Mouse (Mus musculus): Measurements from ENCODE around the gene Akirin2. TPM values are rescaled to one million over a fixed set of nuclear protein-coding genes. Genes with fewer than 3 reads are reported as not detected.

Akirin2 gene
- polyA plus RNA-seq (2015; fragmentation: Nextera tagmentation; extraction: Ambion mirVana): 55.4 and 57.9 TPM in 2 replicates

DNA sequence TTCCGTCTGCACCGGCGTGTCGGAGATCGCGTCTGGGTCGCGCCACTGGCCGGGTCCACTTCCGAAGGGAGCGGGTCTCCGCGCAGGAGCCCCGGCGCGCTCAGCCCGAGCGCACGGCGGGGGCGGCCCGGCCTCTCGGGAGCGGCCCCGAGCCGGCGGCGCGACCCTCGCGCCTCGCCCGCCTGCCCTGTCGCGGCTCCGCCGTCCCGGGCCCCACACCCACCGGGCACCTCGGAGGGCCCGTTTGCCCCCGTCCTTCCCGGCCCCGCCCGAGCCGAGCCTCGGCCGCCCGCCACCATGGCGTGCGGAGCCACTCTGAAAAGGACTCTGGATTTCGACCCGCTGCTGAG lies at the start of gene Akirin2:
Akirin2 (plus strand) TSS at position 190 of the 350 bp plus-strand sequence.
- peak; percentile 68 for ATAC-seq (ENCODE audit: insufficient read depth, low FRiP score, low read depth)
- no peaks in the 10 kb centered on the region for H3K36me3 ChIP-seq
- WGBS: under 1% methylated on average over 46 of the region's 53 CpGs
- H3K27ac ChIP-seq: peak within 1 kb of the TSS; percentile 96
- H3K27me3 ChIP-seq (replicated peaks): no peaks in the 10 kb centered on the region
- peak within 1 kb of the TSS; percentile 97 for H3K4me3 ChIP-seq (replicated peaks)
- H3K4me1 ChIP-seq: no peaks in the 10 kb centered on the region; the same call in 1 of the 2 replicates
- H3K4me2 ChIP-seq: peak within 1 kb of the TSS; percentile 70
- H3K9ac ChIP-seq: peak within 1 kb of the TSS; percentile 97
- H3K9me3 ChIP-seq: no peaks in the 10 kb centered on the region

DNA sequence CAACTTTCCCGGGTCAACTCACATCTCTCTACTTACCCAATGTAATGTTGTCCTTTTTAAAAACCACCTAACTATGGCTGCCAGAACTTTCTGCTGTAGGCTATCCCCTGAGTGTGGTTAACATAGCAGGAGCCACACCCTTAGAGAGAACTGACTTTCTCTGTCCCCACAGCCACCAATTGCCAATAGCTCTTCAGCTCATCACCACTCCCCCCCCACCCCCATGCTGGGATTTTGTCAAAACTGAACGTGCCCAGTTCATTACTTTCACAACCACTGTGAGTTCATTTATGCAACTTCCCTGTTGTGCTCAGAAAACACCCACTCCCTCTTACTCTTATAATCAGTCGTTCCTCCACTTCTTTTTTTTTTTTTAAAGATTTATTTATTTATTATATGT lies 40.4 kb upstream of the Akirin2 start:
- H3K4me3 ChIP-seq (replicated peaks): no peak overlapping the region
- no peak for ATAC-seq (ENCODE audit: insufficient read depth, low FRiP score, low read depth)
- H3K4me2 ChIP-seq: no peak overlapping the region
- H3K36me3 ChIP-seq: no peaks in the 10 kb centered on the region
- no peaks in the 10 kb centered on the region for H3K4me1 ChIP-seq
- no peaks in the 10 kb centered on the region for H3K27me3 ChIP-seq (replicated peaks)
- H3K9ac ChIP-seq: no peak overlapping the region
- 81% methylated on average over 3 of the region's 3 CpGs for WGBS
- no peaks in the 10 kb centered on the region for H3K9me3 ChIP-seq
- H3K27ac ChIP-seq: no peak overlapping the region

DNA sequence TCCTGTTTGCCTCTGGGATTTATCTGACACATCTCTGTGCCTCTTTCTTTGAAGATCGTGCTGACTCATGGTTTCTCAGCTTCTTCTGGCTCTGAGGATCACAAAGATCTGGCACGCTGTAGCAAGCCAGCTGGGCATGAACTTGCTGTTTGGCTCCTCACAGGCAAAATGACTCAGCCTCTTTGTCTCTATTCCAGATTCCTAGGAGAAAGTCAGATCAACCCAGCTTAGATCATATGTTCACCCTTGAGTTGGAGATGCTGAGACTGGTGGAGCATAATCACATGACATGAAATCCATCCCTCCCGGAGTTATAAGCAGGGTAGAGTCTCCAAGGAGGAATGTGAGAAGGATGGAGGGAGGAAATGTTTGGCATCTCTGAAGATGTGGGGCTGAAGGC lies 27.9 kb upstream of the Akirin2 start:
- Histone ChIP-seq H3K4me3 (replicated peaks) (no peak overlapping the region), H3K9me3 (no peaks in the 10 kb centered on the region), H3K36me3 (no peaks in the 10 kb centered on the region), H3K4me1 (no peaks in the 10 kb centered on the region), H3K4me2 (no peak overlapping the region), H3K9ac (no peak overlapping the region), H3K27ac (no peak overlapping the region), H3K27me3 (replicated peaks) (no peaks in the 10 kb centered on the region)
- no peak for ATAC-seq (ENCODE audit: insufficient read depth, low FRiP score, low read depth)
- WGBS: 72% methylated on average over 3 of the region's 3 CpGs

DNA sequence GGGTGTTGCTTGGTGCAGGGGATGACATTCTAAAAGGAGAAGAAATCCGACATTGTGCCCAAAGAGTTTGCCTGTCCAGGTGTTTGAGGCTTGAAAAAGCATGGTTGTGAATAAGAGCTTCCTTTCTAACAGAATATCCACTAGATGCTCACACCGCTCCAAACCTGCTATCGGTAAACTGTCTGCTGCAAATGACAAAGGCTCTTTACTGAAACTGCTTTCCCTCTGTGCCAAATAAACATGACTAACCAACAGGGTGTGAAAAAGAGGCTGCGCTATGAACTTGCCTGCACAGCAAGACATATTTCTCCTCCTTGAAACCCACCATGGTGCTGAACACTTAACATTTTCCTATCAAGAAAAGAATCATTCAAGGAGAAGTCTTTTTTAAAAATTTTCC lies 27.2 kb upstream of the Akirin2 start:
- no peaks in the 10 kb centered on the region for H3K4me1 ChIP-seq
- H3K36me3 ChIP-seq: no peaks in the 10 kb centered on the region
- no peak for ATAC-seq (ENCODE audit: insufficient read depth, low FRiP score, low read depth)
- H3K27ac ChIP-seq: no peak overlapping the region
- WGBS: 92% methylated on average over 4 of the region's 4 CpGs
- no peaks in the 10 kb centered on the region for H3K9me3 ChIP-seq
- no peak overlapping the region for H3K9ac ChIP-seq
- no peaks in the 10 kb centered on the region for H3K27me3 ChIP-seq (replicated peaks)
- no peak overlapping the region for H3K4me3 ChIP-seq (replicated peaks)
- no peak overlapping the region for H3K4me2 ChIP-seq

DNA sequence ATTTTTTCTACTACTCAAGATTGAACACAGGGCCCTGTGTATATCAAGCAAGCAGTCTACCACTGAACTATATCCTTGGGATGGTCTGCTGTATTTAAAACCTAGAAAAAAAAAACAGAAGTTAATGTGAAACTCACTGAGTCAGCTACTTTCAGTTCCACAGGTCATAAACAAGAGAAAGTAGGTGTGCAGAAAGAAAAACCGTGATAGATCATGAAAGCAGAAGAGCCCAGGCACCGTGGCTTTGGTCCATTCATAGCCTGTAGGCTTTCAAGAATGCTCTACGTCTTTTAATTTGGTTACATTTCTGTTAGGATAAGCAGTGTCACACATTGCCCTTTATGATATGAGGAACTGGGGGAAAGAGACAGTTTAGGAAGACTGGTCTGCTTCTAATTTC lies 24.0 kb upstream of the Akirin2 start:
- Histone ChIP-seq H3K9ac (no peak overlapping the region), H3K4me3 (replicated peaks) (no peak overlapping the region), H3K36me3 (no peaks in the 10 kb centered on the region), H3K9me3 (no peaks in the 10 kb centered on the region), H3K27me3 (replicated peaks) (no peaks in the 10 kb centered on the region), H3K4me2 (no peak overlapping the region), H3K4me1 (no peaks in the 10 kb centered on the region), H3K27ac (no peak overlapping the region)
- ATAC-seq (ENCODE audit: insufficient read depth, low FRiP score, low read depth): no peak
- WGBS: 83% methylated on average over 3 of the region's 3 CpGs

DNA sequence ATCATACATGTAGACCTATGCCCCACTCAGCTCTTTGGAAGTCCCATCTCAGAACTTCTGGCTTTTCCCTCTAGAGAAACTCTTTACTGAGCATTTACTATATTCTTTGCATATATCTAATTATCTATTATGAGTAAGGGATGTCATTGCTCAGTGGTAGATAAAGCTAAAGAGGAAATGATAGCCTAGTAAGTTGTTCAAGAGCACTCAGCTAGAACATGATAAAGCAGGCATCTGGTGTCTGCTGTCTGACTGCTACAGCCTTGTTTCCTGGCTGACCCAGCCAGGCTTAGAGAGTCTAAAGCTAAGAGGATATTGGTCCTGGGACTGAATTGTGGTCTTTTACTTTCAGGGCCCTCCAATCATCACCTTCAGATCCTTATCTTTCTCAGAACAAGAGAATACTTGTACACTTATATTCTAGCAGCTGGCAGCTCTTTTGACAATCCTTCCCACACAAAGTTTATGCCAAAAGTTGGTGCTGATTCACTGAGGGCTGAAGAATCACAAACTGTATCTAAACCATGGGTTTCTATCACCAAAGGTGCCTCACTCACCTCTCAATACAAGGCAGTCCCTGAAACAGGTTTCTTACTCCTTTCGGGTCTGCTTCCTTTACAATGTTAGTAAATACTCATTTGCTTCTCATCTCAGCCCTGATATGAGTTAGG lies 22.2 kb upstream of the Akirin2 start:
- Histone ChIP-seq H3K4me2 (no peak overlapping the region), H3K4me3 (replicated peaks) (no peak overlapping the region), H3K9me3 (no peaks in the 10 kb centered on the region), H3K27me3 (replicated peaks) (no peaks in the 10 kb centered on the region), H3K4me1 (no peaks in the 10 kb centered on the region), H3K27ac (no peak overlapping the region), H3K9ac (no peak overlapping the region), H3K36me3 (no peaks in the 10 kb centered on the region)
- 87% methylated on average over 1 of the region's 1 CpGs for WGBS
- no peak for ATAC-seq (ENCODE audit: insufficient read depth, low FRiP score, low read depth)

DNA sequence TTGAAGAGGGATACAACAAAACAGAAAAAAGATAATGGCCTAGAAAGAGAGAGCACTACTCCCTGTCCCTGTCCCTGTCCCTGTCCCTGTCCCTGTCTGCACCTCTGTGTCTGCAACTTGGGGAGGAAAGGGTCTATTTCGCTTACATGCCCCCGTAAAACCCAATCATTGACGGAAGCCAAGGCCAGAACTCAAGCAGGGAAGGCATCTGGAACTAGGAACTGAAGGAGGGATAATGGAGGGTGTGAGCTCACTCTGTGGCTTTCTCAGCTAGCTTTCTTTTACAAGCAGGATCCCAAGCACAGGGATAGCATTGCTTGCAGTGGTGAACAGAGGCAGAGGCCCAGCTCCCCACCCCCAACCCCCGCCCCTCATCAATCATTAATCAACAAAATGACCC lies 21.4 kb upstream of the Akirin2 start:
- H3K9ac ChIP-seq: no peak overlapping the region
- H3K4me3 ChIP-seq (replicated peaks): no peak overlapping the region
- H3K4me2 ChIP-seq: no peak overlapping the region
- ATAC-seq (ENCODE audit: insufficient read depth, low FRiP score, low read depth): no peak
- no peaks in the 10 kb centered on the region for H3K36me3 ChIP-seq
- H3K27me3 ChIP-seq (replicated peaks): no peaks in the 10 kb centered on the region
- H3K9me3 ChIP-seq: no peaks in the 10 kb centered on the region
- no peak overlapping the region for H3K27ac ChIP-seq
- no peaks in the 10 kb centered on the region for H3K4me1 ChIP-seq
- WGBS: 60% methylated on average over 4 of the region's 4 CpGs

DNA sequence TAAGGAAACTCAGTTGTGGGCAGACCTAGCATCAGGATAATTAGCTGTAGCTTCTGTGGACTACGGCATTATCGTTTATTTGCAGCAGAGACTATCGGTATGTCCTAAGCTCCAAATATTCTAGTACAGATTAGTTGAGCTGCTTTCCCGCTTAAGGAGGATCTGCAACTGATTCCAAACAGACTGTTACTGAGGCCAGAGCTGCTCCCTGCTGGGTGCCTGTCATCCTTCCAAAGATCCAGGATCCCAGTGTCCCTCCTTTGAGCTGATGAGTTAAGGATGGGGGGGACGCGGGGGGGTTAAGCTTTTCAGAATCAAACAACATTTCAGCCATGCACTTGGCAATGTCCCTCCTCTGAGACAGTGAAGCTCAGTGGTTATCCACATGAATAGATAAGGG lies 20.8 kb upstream of the Akirin2 start:
- 80% methylated on average over 6 of the region's 6 CpGs for WGBS
- H3K4me3 ChIP-seq (replicated peaks): no peak overlapping the region
- H3K9ac ChIP-seq: no peak overlapping the region
- H3K27ac ChIP-seq: no peak overlapping the region
- no peaks in the 10 kb centered on the region for H3K4me1 ChIP-seq
- H3K4me2 ChIP-seq: no peak overlapping the region
- no peaks in the 10 kb centered on the region for H3K27me3 ChIP-seq (replicated peaks)
- ATAC-seq (ENCODE audit: insufficient read depth, low FRiP score, low read depth): no peak
- H3K9me3 ChIP-seq: no peaks in the 10 kb centered on the region
- H3K36me3 ChIP-seq: no peaks in the 10 kb centered on the region

DNA sequence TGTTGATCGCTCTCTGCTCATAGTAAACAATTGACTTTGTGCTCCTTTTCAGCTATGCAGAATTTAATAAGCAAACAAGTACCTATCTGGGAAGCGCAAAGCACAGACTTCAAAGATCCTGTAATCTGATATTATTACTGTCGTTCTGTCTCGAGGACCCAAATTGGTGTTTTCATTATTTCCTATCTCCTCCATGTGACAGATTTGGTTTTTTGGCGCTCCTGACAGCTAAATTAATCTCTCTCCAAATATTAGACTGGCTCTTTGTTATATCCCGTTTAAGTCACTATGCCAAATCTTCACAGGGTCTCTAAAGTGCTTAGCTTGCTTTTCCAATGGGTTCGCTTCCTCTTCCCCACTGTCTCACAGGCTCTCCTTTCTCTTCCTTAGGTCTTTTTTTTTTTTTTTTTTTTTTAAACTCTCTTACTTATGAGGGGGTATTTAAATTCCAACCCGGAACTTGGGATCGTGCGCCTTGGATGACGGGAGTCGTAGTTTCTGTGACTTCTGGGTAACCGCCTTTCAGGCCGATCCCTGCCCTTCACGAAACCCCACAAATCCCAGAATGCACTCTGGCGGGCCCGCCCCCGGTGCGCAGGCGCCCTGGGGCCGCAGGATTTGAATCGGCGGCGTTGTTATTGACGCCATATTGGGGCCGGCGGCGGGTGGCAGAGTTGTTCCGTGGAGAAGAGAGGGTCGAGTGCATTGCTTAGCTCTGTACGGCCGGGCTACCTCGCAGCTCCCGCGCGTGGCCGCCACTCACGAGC lies 573 bp upstream of the Akirin2 start:
- Histone ChIP-seq H3K4me2 (peak overlapping the region; percentile 70), H3K36me3 (no peaks in the 10 kb centered on the region), H3K27me3 (replicated peaks) (no peaks in the 10 kb centered on the region), H3K4me3 (replicated peaks) (peak overlapping the region; percentile 97), H3K27ac (peak overlapping the region; percentile 96), H3K4me1 (no peaks in the 10 kb centered on the region; the same call in 1 of the 2 replicates), H3K9ac (peak overlapping the region; percentile 97), H3K9me3 (no peaks in the 10 kb centered on the region)
- ATAC-seq (ENCODE audit: insufficient read depth, low FRiP score, low read depth): peak; percentile 94
- WGBS: 2% methylated on average over 38 of the region's 38 CpGs

DNA sequence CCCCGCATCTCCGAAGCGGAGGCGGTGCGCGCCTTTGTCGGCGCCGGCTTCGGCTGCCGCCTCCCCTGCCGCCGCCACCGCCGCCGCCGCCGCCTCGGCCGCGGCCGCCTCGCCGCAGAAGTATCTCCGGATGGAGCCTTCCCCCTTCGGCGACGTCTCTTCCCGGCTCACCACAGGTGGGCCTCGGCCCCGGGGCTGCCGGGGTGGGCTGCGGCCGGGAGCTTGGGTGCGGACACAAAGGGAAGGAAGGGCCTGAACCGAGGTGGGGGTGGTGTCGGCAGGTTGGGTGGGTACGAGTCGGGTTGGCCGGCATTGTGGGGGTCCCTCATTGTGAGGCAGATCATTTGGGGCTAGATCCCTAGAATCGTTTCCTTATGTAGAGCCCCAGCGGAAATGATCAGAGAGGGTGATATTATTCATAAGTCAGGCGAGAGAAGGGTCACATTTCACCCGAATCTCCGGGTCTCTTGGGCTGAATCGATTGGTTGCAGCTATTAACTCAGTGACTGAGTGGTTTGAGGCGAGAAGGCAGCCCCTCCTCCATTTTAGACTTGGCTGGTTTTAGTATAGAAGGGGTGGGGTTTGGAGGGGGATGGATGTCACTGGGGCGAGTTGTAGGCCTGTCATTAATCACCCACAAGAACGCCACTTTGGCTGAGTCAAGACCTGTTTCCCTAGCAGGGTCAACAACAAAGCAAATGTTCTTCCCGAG lies 517 bp downstream of the Akirin2 start:
- Histone ChIP-seq H3K9ac (peak overlapping the region; percentile 97), H3K4me3 (replicated peaks) (peak overlapping the region; percentile 97), H3K36me3 (no peaks in the 10 kb centered on the region), H3K27me3 (replicated peaks) (no peaks in the 10 kb centered on the region), H3K4me2 (peak overlapping the region; percentile 60), H3K4me1 (no peaks in the 10 kb centered on the region; the same call in 1 of the 2 replicates), H3K9me3 (no peaks in the 10 kb centered on the region), H3K27ac (peak overlapping the region; percentile 96)
- WGBS: 0% methylated on average over 43 of the region's 50 CpGs
- peak; percentile 74 for ATAC-seq (ENCODE audit: insufficient read depth, low FRiP score, low read depth)

DNA sequence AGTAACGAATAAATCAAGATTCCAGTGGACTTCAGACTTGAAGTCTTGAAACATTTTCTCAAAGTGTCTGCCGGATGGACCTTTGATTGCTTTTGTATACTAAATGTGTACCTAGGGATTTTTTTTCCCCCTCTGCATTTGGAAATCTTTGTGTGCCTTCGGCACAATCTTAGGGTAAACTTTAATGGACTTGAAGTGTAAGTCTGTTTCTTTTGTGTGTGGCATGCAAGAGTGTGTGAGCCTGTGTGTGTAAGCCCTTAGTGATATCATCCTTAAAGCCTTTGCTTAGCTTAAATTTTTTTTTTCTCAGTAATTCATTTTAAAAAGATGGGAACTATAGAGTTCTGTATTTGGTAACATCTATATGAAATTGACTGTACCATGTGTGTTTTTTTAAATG lies 1.2 kb downstream of the Akirin2 start:
- Histone ChIP-seq H3K27ac (peak overlapping the region; percentile 96; the same call in 1 of the 2 replicates), H3K36me3 (no peaks in the 10 kb centered on the region), H3K4me3 (replicated peaks) (peak overlapping the region; percentile 97), H3K9me3 (no peaks in the 10 kb centered on the region), H3K9ac (peak overlapping the region; percentile 6; the same call in 1 of the 2 replicates), H3K27me3 (replicated peaks) (no peaks in the 10 kb centered on the region), H3K4me2 (peak overlapping the region; percentile 60), H3K4me1 (no peaks in the 10 kb centered on the region; the same call in 1 of the 2 replicates)
- no peak for ATAC-seq (ENCODE audit: insufficient read depth, low FRiP score, low read depth)
- 7% methylated on average over 3 of the region's 3 CpGs for WGBS

DNA sequence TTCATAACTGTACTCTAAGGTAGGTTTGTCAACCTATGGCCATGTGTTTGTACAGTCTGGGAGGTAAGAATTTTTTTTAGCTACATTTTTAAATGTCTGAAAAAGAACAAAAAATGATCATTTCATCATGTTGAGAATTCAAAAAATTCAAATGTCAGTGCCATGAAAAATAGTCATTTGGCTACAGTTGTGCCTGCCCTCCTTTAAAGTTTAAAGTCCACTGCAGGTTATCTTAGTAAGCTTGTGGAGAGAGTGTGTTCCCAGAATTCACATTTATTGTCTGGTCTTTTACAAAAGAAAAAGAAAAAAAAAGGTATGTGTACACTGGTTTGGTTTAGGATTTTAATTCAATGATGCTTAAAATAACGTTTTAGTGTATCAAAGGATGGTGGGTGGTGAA lies 3.9 kb downstream of the Akirin2 start:
- Histone ChIP-seq H3K27ac (no peak overlapping the region), H3K27me3 (replicated peaks) (no peaks in the 10 kb centered on the region), H3K9me3 (no peaks in the 10 kb centered on the region), H3K36me3 (no peaks in the 10 kb centered on the region), H3K4me1 (no peaks in the 10 kb centered on the region; the same call in 1 of the 2 replicates), H3K4me2 (no peak overlapping the region), H3K9ac (no peak overlapping the region), H3K4me3 (replicated peaks) (no peak overlapping the region)
- WGBS: 39% methylated on average over 1 of the region's 1 CpGs
- ATAC-seq (ENCODE audit: insufficient read depth, low FRiP score, low read depth): no peak
